8 mouse cellular contexts compared by ENCODE assay signal in genomic region chr1:180793445-180794117, GRCm38 (mm10). TPM values are rescaled to one million over a fixed set of nuclear protein-coding genes. Genes with fewer than 3 reads are reported as not detected.
A peak's percentile ranks its signal among the peaks of the same experiment; 100 is the strongest.
DNase-seq lines count a peak whose midpoint lies in the region; ATAC-seq and TF ChIP-seq lines count a peak whose summit lies in the region.

No protein-coding gene starts in this region.

- no peak overlapping the region; the same call in 1 of the 2 replicates for H3K9ac ChIP-seq in forebrain, embryonic 16.5 days (replicated peaks; ENCODE audit: low read depth, low read length)
- H3K9ac ChIP-seq in midbrain, embryonic 11.5 days (ENCODE audit: low read length), result peak overlapping the region; percentile 61

- H3K36me3 ChIP-seq in forebrain, embryonic 16.5 days (ENCODE audit: control insufficient read depth, insufficient read depth), result no peaks in the 10 kb centered on the region
- no peaks in the 10 kb centered on the region for H3K36me3 ChIP-seq in limb, embryonic 10.5 days
- no peaks in the 10 kb centered on the region for H3K36me3 ChIP-seq in midbrain, embryonic 11.5 days (ENCODE audit: control insufficient read depth, insufficient read depth, low read length)

- no peak overlapping the region for H3K4me3 ChIP-seq in cerebellum, adult 2 months (replicated peaks; ENCODE audit: insufficient read depth, low read depth, low read length)
- H3K4me3 ChIP-seq in forebrain, embryonic 16.5 days (replicated peaks; ENCODE audit: low read length), result peak overlapping the region; percentile 40
- peak overlapping the region; percentile 58 for H3K4me3 ChIP-seq in limb, embryonic 10.5 days
- H3K4me3 ChIP-seq in midbrain, embryonic 11.5 days (ENCODE audit: low read depth, low read length), result peak overlapping the region; percentile 32

- DNase-seq in cerebellum, adult 2 months, result peak in 1 of 2 experiments; percentile 43
- no peak for DNase-seq in cerebellum, adult 11 months
- peak; percentile 89 for DNase-seq in R1 (ENCODE audit: low read depth, low spot score)
- peak; percentile 56 for DNase-seq in limb, embryonic 10.5 days (ENCODE audit: low spot score)
- DNase-seq in midbrain, embryonic 11.5 days (ENCODE audit: low spot score, missing footprints), result peak; percentile 94
- no peak for DNase-seq in gastrocnemius, adult 8-10 months (ENCODE audit: low spot score in 2 of 2)

- WGBS in cerebellum, adult 2 months, result 47% methylated on average over 18 of the region's 18 CpGs
- 17% methylated on average over 18 of the region's 18 CpGs for WGBS in forebrain, embryonic 16.5 days
- whole genome bisulfite sequencing in limb, embryonic 10.5 days, result 9% methylated on average over 18 of the region's 18 CpGs
- 13% methylated on average over 18 of the region's 18 CpGs for WGBS in midbrain, embryonic 11.5 days

- TF ChIP-seq CTCF in cerebellum, adult 2 months (IDR thresholded peaks at IDR 0.05; ENCODE audit: borderline replicate concordance, insufficient read depth, low read depth, low read length), result no peak

- TF ChIP-seq POLR2A in cerebellum, adult 2 months (IDR thresholded peaks at IDR 0.05; ENCODE audit: borderline replicate concordance, insufficient read depth, low read length), result no peak

- H3K4me2 ChIP-seq in forebrain, embryonic 16.5 days (ENCODE audit: low read length), result peak overlapping the region; percentile 65
- H3K4me2 ChIP-seq in midbrain, embryonic 11.5 days, result peak overlapping the region; percentile 68

- H3K27ac ChIP-seq in cerebellum, adult 2 months (ENCODE audit: insufficient read depth, low read length), result peak overlapping the region; percentile 44
- H3K27ac ChIP-seq in forebrain, embryonic 16.5 days (ENCODE audit: low read length), result no peak overlapping the region
- peak overlapping the region; percentile 78 for H3K27ac ChIP-seq in limb, embryonic 10.5 days
- H3K27ac ChIP-seq in midbrain, embryonic 11.5 days (ENCODE audit: low read depth, low read length), result no peak overlapping the region

- H3K9me3 ChIP-seq in forebrain, embryonic 16.5 days (ENCODE audit: control insufficient read depth, low read length), result no peaks in the 10 kb centered on the region
- no peaks in the 10 kb centered on the region for H3K9me3 ChIP-seq in limb, embryonic 10.5 days (replicated peaks)
- no peaks in the 10 kb centered on the region for H3K9me3 ChIP-seq in midbrain, embryonic 11.5 days (ENCODE audit: control insufficient read depth, low read length)

- H3K27me3 ChIP-seq in cerebellum, adult 2 months (ENCODE audit: control insufficient read depth, insufficient read depth, low read length), result no peaks in the 10 kb centered on the region
- no peaks in the 10 kb centered on the region for H3K27me3 ChIP-seq in forebrain, embryonic 16.5 days (replicated peaks; ENCODE audit: control insufficient read depth, insufficient read depth, low read length)
- H3K27me3 ChIP-seq in limb, embryonic 10.5 days (ENCODE audit: low read depth, poor library complexity, severe bottlenecking), result peaks cover 7% of the 10 kb centered on the region
- H3K27me3 ChIP-seq in midbrain, embryonic 11.5 days (ENCODE audit: control insufficient read depth, insufficient read depth, low read length), result no peaks in the 10 kb centered on the region

- peak; percentile 39 for ATAC-seq in forebrain, embryonic 16.5 days
- peak; percentile 54 for ATAC-seq in midbrain, embryonic 11.5 days (ENCODE audit: low FRiP score)
- ATAC-seq in frontal cortex, adult (ENCODE audit: low TSS enrichment), result no peak

- peaks cover 33% of the 10 kb centered on the region for H3K4me1 ChIP-seq in cerebellum, adult 2 months (ENCODE audit: control insufficient read depth, insufficient read depth, low read length)
- peaks cover 8% of the 10 kb centered on the region for H3K4me1 ChIP-seq in forebrain, embryonic 16.5 days (replicated peaks; ENCODE audit: control insufficient read depth, insufficient read depth, low read length)
- peaks cover 12% of the 10 kb centered on the region for H3K4me1 ChIP-seq in limb, embryonic 10.5 days
- H3K4me1 ChIP-seq in midbrain, embryonic 11.5 days (ENCODE audit: control insufficient read depth, insufficient read depth, low read length), result peaks cover 7% of the 10 kb centered on the region

RNA-seq across cellular contexts. Expression of gene H3f3a, which starts 20.2 kb away (rescaled TPM):
- 463 and 518 TPM in 2 replicates for polyA plus RNA-seq in cerebellum, adult 2 months (2012; rRNA removed)
- 3,503 and 3,633 TPM in 2 replicates for polyA plus RNA-seq in forebrain, embryonic 16.5 days (2015; fragmentation: Nextera tagmentation; extraction: Ambion mirVana)
- polyA plus RNA-seq in limb, embryonic 10.5 days (2016; fragmentation: Nextera tagmentation; extraction: Ambion mirVana), result 2,611 and 2,929 TPM in 2 replicates
- 3,662 and 3,728 TPM in 2 replicates for polyA plus RNA-seq in midbrain, embryonic 11.5 days (2014; fragmentation: Nextera tagmentation; extraction: Ambion mirVana)
- 100 to 1,000 TPM; 274 to 310 (median 289) TPM for total RNA-seq in gastrocnemius, adult 8-10 months (2022)

RNA-seq across cellular contexts. Expression of gene Sde2, which starts 57.3 kb away (rescaled TPM):
- 16.8 and 17.7 TPM in 2 replicates for polyA plus RNA-seq in cerebellum, adult 2 months (2012; rRNA removed)
- polyA plus RNA-seq in forebrain, embryonic 16.5 days (2015; fragmentation: Nextera tagmentation; extraction: Ambion mirVana), result 36.6 and 41.9 TPM in 2 replicates
- 46.7 and 50.8 TPM in 2 replicates for polyA plus RNA-seq in limb, embryonic 10.5 days (2016; fragmentation: Nextera tagmentation; extraction: Ambion mirVana)
- 34.1 and 35.1 TPM in 2 replicates for polyA plus RNA-seq in midbrain, embryonic 11.5 days (2014; fragmentation: Nextera tagmentation; extraction: Ambion mirVana)
- 1 to 10 TPM; 6.8 to 8.4 (median 7.6) TPM for total RNA-seq in gastrocnemius, adult 8-10 months (2022)

Comparison
In these comparisons a context has a peak if more than half of its experiments do, and no peak if none do; other contexts are left out.
1. DNase-seq: peak in R1 (single experiment), limb, embryonic 10.5 days (single experiment) and midbrain, embryonic 11.5 days (single experiment); none in cerebellum, adult 11 months (single experiment) and gastrocnemius, adult 8-10 months (0 of 2).
2. H3K27ac ChIP-seq: peak in cerebellum, adult 2 months (single experiment) and limb, embryonic 10.5 days (single experiment); none in forebrain, embryonic 16.5 days (single experiment) and midbrain, embryonic 11.5 days (single experiment).